8 mouse cellular contexts compared by ENCODE assay signal in the genomic region with DNA sequence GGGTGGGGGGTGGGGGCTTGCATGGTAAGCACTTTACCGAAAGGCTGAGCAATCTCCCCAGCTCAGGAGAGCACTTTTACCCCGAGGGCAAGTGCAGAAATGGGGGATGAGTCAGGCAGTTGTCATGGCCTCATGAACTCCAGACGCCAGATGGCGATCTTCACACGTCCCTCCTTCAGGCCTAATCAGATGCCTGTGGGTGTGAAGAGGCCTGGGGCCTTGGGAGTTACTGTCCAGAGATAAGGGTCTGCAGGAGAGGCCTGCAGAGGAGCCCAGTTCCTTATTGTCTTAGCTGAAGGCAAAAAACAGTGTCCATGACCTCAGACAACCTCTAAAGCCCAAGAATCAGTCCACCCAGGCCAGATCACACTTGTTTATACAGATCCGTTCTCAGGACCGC. TPM values are rescaled to one million over a fixed set of nuclear protein-coding genes. Genes with fewer than 3 reads are reported as not detected.
DNase-seq lines count a peak whose midpoint lies in the region; ATAC-seq and TF ChIP-seq lines count a peak whose summit lies in the region.

No protein-coding gene starts in this region.

- no peaks in the 10 kb centered on the region for H3K27me3 ChIP-seq in cerebellum, adult 2 months (ENCODE audit: control insufficient read depth, insufficient read depth, low read length)
- H3K27me3 ChIP-seq in limb, embryonic 14.5 days (ENCODE audit: control insufficient read depth, insufficient read depth, low read length): no peaks in the 10 kb centered on the region

- no peak for TF ChIP-seq POLR2A in cerebellum, adult 2 months (IDR thresholded peaks at IDR 0.05; ENCODE audit: borderline replicate concordance, insufficient read depth, low read length)
- TF ChIP-seq POLR2A in limb, embryonic 14.5 days (IDR thresholded peaks at IDR 0.05; ENCODE audit: borderline replicate concordance, extremely low read depth, insufficient read depth, insufficient read length): no peak

- peaks cover 24% of the 10 kb centered on the region for H3K4me1 ChIP-seq in cerebellum, adult 2 months (ENCODE audit: control insufficient read depth, insufficient read depth, low read length)
- H3K4me1 ChIP-seq in limb, embryonic 14.5 days (ENCODE audit: control insufficient read depth, insufficient read depth, low read length): no peaks in the 10 kb centered on the region

- H3K9me3 ChIP-seq in limb, embryonic 14.5 days (ENCODE audit: control insufficient read depth, low read length): no peaks in the 10 kb centered on the region

- no peak overlapping the region for H3K4me3 ChIP-seq in cerebellum, adult 2 months (replicated peaks; ENCODE audit: insufficient read depth, low read depth, low read length)
- no peak overlapping the region for H3K4me3 ChIP-seq in limb, embryonic 14.5 days (replicated peaks; ENCODE audit: low read length)

- no peak overlapping the region for H3K27ac ChIP-seq in cerebellum, adult 2 months (ENCODE audit: insufficient read depth, low read length)
- H3K27ac ChIP-seq in limb, embryonic 14.5 days (replicated peaks; ENCODE audit: low read depth, low read length): no peak overlapping the region

- H3K36me3 ChIP-seq in limb, embryonic 14.5 days (ENCODE audit: control insufficient read depth, insufficient read depth, low read length): peaks cover 77% of the 10 kb centered on the region

- WGBS in cerebellum, adult 2 months: 32% methylated on average over 7 of the region's 7 CpGs
- WGBS in limb, embryonic 14.5 days: 26% methylated on average over 6 of the region's 7 CpGs

- H3K4me2 ChIP-seq in limb, embryonic 14.5 days (replicated peaks; ENCODE audit: low read depth, low read length, severe bottlenecking): no peak overlapping the region

- TF ChIP-seq CTCF in cerebellum, adult 2 months (IDR thresholded peaks at IDR 0.05; ENCODE audit: borderline replicate concordance, insufficient read depth, low read depth, low read length): peak; percentile 84

- peak; percentile 44 to 68 for DNase-seq in spleen, adult 18-20 months
- DNase-seq in spleen, adult 12 weeks (ENCODE audit: low spot score): no peak
- DNase-seq in cerebellum, adult 2 months: peak; percentile 73 to 80
- peak; percentile 45 for DNase-seq in gastrocnemius, postnatal 25 days
- peak; percentile 82 for DNase-seq in kidney, adult 18-20 months
- DNase-seq in limb, embryonic 14.5 days (ENCODE audit: low spot score): peak; percentile 15
- peak; percentile 56 for DNase-seq in naive thymus-derived CD4-positive, alpha-beta T cell, adult 2 months (ENCODE audit: low read depth)
- DNase-seq in testis, postnatal 10 days (ENCODE audit: low spot score): peak; percentile 88

- H3K9ac ChIP-seq in limb, embryonic 14.5 days (ENCODE audit: low read depth, low read length, severe bottlenecking): 0 out of 2 replicates have a peak overlapping the region, but pooled peaks have one; percentile 1

- no peak for ATAC-seq in limb, embryonic 14.5 days (ENCODE audit: low FRiP score, low read depth)

RNA-seq across cellular contexts. Expression of a gene that starts 10.4 kb away (rescaled TPM):
- polyA plus RNA-seq in cerebellum, adult 2 months (2012; rRNA removed): 8.0 and 8.6 TPM in 2 replicates
- total RNA-seq in gastrocnemius, postnatal 25 days (2021): 1 to 10 TPM; 7.5 to 10.0 TPM
- 251 and 316 TPM in 2 replicates for polyA plus RNA-seq in limb, embryonic 14.5 days (2012; rRNA removed)
- polyA plus RNA-seq in limb, embryonic 14.5 days (2014; fragmentation: Nextera tagmentation; extraction: Ambion mirVana): 179 and 187 TPM in 2 replicates

RNA-seq across cellular contexts. Expression of a gene that starts 11.2 kb away (rescaled TPM):
- polyA plus RNA-seq in cerebellum, adult 2 months (2012; rRNA removed): 17.6 and 19.6 TPM in 2 replicates
- 1 to 10 TPM; 4.3 to 5.1 TPM for total RNA-seq in gastrocnemius, postnatal 25 days (2021)
- polyA plus RNA-seq in limb, embryonic 14.5 days (2012; rRNA removed): 120 and 160 TPM in 2 replicates
- 92.1 and 95.2 TPM in 2 replicates for polyA plus RNA-seq in limb, embryonic 14.5 days (2014; fragmentation: Nextera tagmentation; extraction: Ambion mirVana)

RNA-seq across cellular contexts. Expression of a gene that starts 15.8 kb away (rescaled TPM):
- polyA plus RNA-seq in cerebellum, adult 2 months (2012; rRNA removed): 79.9 and 85.7 TPM in 2 replicates
- 1 to 10 TPM; 8.2 to 8.5 TPM for total RNA-seq in gastrocnemius, postnatal 25 days (2021)
- polyA plus RNA-seq in limb, embryonic 14.5 days (2012; rRNA removed): 131 and 140 TPM in 2 replicates
- polyA plus RNA-seq in limb, embryonic 14.5 days (2014; fragmentation: Nextera tagmentation; extraction: Ambion mirVana): 138 and 147 TPM in 2 replicates

RNA-seq across cellular contexts. Expression of a gene that starts 15.9 kb away (rescaled TPM):
- 0.46 and 0.49 TPM in 2 replicates for polyA plus RNA-seq in cerebellum, adult 2 months (2012; rRNA removed)
- under 1 TPM; 0.43 to 0.49 TPM for total RNA-seq in gastrocnemius, postnatal 25 days (2021)
- 1.9 and 2.5 TPM in 2 replicates for polyA plus RNA-seq in limb, embryonic 14.5 days (2012; rRNA removed)
- polyA plus RNA-seq in limb, embryonic 14.5 days (2014; fragmentation: Nextera tagmentation; extraction: Ambion mirVana): 0.74 and 1.0 TPM in 2 replicates

RNA-seq across cellular contexts. Expression of a gene that starts 28.3 kb away (rescaled TPM):
- polyA plus RNA-seq in cerebellum, adult 2 months (2012; rRNA removed): 127 and 162 TPM in 2 replicates
- 10 to 100 TPM; 72.0 to 79.8 TPM for total RNA-seq in gastrocnemius, postnatal 25 days (2021)
- polyA plus RNA-seq in limb, embryonic 14.5 days (2012; rRNA removed): 111 and 123 TPM in 2 replicates
- 145 and 159 TPM in 2 replicates for polyA plus RNA-seq in limb, embryonic 14.5 days (2014; fragmentation: Nextera tagmentation; extraction: Ambion mirVana)

Comparison
In these comparisons a context has a peak if more than half of its experiments do, and no peak if none do; other contexts are left out.
1. RNA of a gene that starts 10.4 kb away (polyA plus RNA-seq): 179 to 316 TPM in limb, embryonic 14.5 days; 8.0 to 8.6 TPM in cerebellum, adult 2 months; every median in the first group is over 10 times any median in the second.